Mouse (Mus musculus) midbrain, embryonic 10.5 days (tissue): Measurements from ENCODE around the gene Cpne5. TPM values are rescaled to one million over a fixed set of nuclear protein-coding genes. Genes with fewer than 3 reads are reported as not detected.
"Not testable (repeated sequence)": the region's sequence is repeated elsewhere in the genome, so short reads cannot be mapped to it uniquely, and the experiment has no call there.

Source experiments
- DNase-seq: peaks from one replicate; pipeline ENCODE4 v3.0.0-alpha.2; 2017; ENCODE audit warnings: low spot score
- H3K27ac ChIP-seq: fragments of 300-500 bp; sonication (generic); replicated peaks from 2 replicates; pipeline ENCODE4 v1.5.1; 2016; ENCODE audit warnings: mild to moderate bottlenecking
- H3K27me3 ChIP-seq: fragments of 300-500 bp; sonication (generic); 2 replicates; pipeline ENCODE4 v1.6.1; 2016; ENCODE audit warnings: low read depth, mild to moderate bottlenecking; ENCODE audit not compliant: poor library complexity, severe bottlenecking
- H3K36me3 ChIP-seq: fragments of 300-500 bp; sonication (generic); 2 replicates; pipeline ENCODE4 v1.6.1; 2016; ENCODE audit warnings: mild to moderate bottlenecking, moderate library complexity
- H3K4me1 ChIP-seq: fragments of 300-500 bp; sonication (generic); 2 replicates; pipeline ENCODE4 v1.6.1; 2016
- H3K4me3 ChIP-seq: fragments of 300-500 bp; sonication (generic); 2 replicates; pipeline ENCODE4 v1.5.1; 2016; ENCODE audit warnings: mild to moderate bottlenecking, moderate library complexity
- H3K9me3 ChIP-seq: fragments of 300-500 bp; sonication (generic); replicated peaks from 2 replicates; pipeline ENCODE4 v1.6.1; 2016; ENCODE audit warnings: mild to moderate bottlenecking
- WGBS: fragments of 180-500 bp; shearing (Covaris S2); methylation state at CpG from one replicate; pipeline ENCODE4 v1.1.7; 2016; 5-methylcytosine and 5-hydroxymethylcytosine counted together
- polyA plus RNA-seq: library from polyadenylated mRNA; unstranded; fragments of >200 nt; fragmentation: Nextera tagmentation; extraction: Ambion mirVana; gene quantifications from 2 replicates; pipeline ENCODE4 v1.2.1, GENCODE M21; 2016

Cpne5 gene
- polyA plus RNA-seq, 1 experiment from 2014 or later: 14.8 TPM

- Histone ChIP-seq H3K27ac (peak overlapping the region; percentile 46), H3K4me1 (peaks cover 26% of the 10 kb centered on the region), H3K9me3 (no peaks in the 10 kb centered on the region), H3K36me3 (no peaks in the 10 kb centered on the region), H3K4me3 (no peak overlapping the region), H3K27me3 (no peaks in the 10 kb centered on the region)
- no peak for DNase-seq
- 77% methylated on average over 6 of the region's 6 CpGs for WGBS
These were observed 101.7 kb downstream of the Cpne5 start for GRCm38 (mm10) chr17:29136236-29136635.

- WGBS: 75% methylated on average over 5 of the region's 5 CpGs
- no peak for DNase-seq
- Histone ChIP-seq H3K27me3 (no peaks in the 10 kb centered on the region), H3K4me1 (peaks cover 28% of the 10 kb centered on the region), H3K4me3 (no peak overlapping the region), H3K36me3 (no peaks in the 10 kb centered on the region), H3K9me3 (no peaks in the 10 kb centered on the region), H3K27ac (0 out of 2 replicates have a peak overlapping the region, but pooled peaks have one; percentile 6)
These were observed 102.9 kb downstream of the Cpne5 start for GRCm38 (mm10) chr17:29135066-29135465.

- no peaks in the 10 kb centered on the region for H3K27me3 ChIP-seq
- peaks cover 22% of the 10 kb centered on the region for H3K4me1 ChIP-seq
- H3K4me3 ChIP-seq: no peak overlapping the region
- no peaks in the 10 kb centered on the region for H3K36me3 ChIP-seq
- H3K27ac ChIP-seq: no peak overlapping the region
- H3K9me3 ChIP-seq: no peaks in the 10 kb centered on the region
- WGBS: 62% methylated on average over 5 of the region's 5 CpGs
- DNase-seq: no peak
These were observed 108.6 kb downstream of the Cpne5 start for GRCm38 (mm10) chr17:29129341-29129740.

- peaks cover 6% of the 10 kb centered on the region for H3K4me1 ChIP-seq
- WGBS: 95% methylated on average over 3 of the region's 3 CpGs
- H3K9me3 ChIP-seq: no peaks in the 10 kb centered on the region
- no peak overlapping the region for H3K4me3 ChIP-seq
- no peak overlapping the region for H3K27ac ChIP-seq
- no peaks in the 10 kb centered on the region for H3K27me3 ChIP-seq
- H3K36me3 ChIP-seq: no peaks in the 10 kb centered on the region
- no peak for DNase-seq
These were observed 111.4 kb downstream of the Cpne5 start for GRCm38 (mm10) chr17:29126561-29126960.

GRCm38 (mm10) chr17:29123578-29124174 is 114.3 kb downstream of the Cpne5 start:
- H3K4me1 ChIP-seq: no peaks in the 10 kb centered on the region
- H3K36me3 ChIP-seq: no peaks in the 10 kb centered on the region
- 75% methylated on average over 6 of the region's 6 CpGs for WGBS
- H3K27me3 ChIP-seq: no peaks in the 10 kb centered on the region
- no peak overlapping the region for H3K4me3 ChIP-seq
- no peaks in the 10 kb centered on the region for H3K9me3 ChIP-seq
- H3K27ac ChIP-seq: no peak overlapping the region
- no peak for DNase-seq

- 86% methylated on average over 6 of the region's 6 CpGs for WGBS
- Histone ChIP-seq H3K4me3 (no peak overlapping the region), H3K27me3 (no peaks in the 10 kb centered on the region), H3K4me1 (no peaks in the 10 kb centered on the region), H3K36me3 (no peaks in the 10 kb centered on the region), H3K9me3 (no peaks in the 10 kb centered on the region), H3K27ac (no peak overlapping the region)
- DNase-seq: no peak
These were observed 115.2 kb downstream of the Cpne5 start for GRCm38 (mm10) chr17:29122817-29123216.

- Histone ChIP-seq H3K4me1 (no peaks in the 10 kb centered on the region), H3K4me3 (no peak overlapping the region), H3K27me3 (no peaks in the 10 kb centered on the region), H3K9me3 (no peaks in the 10 kb centered on the region), H3K36me3 (no peaks in the 10 kb centered on the region), H3K27ac (no peak overlapping the region)
- WGBS: 63% methylated on average over 12 of the region's 12 CpGs
- DNase-seq: no peak
These were observed 117.3 kb downstream of the Cpne5 start for GRCm38 (mm10) chr17:29120666-29121065.

GRCm38 (mm10) chr17:29118057-29118456 is 119.9 kb downstream of the Cpne5 start:
- 78% methylated on average over 5 of the region's 5 CpGs for WGBS
- H3K27ac ChIP-seq: no peak overlapping the region
- no peaks in the 10 kb centered on the region for H3K4me1 ChIP-seq
- H3K9me3 ChIP-seq: no peaks in the 10 kb centered on the region
- no peak for DNase-seq
- H3K36me3 ChIP-seq: no peaks in the 10 kb centered on the region
- no peaks in the 10 kb centered on the region for H3K27me3 ChIP-seq
- H3K4me3 ChIP-seq: no peak overlapping the region

GRCm38 (mm10) chr17:29117006-29117648 is 120.8 kb downstream of the Cpne5 start:
- 84% methylated on average over 8 of the region's 8 CpGs for WGBS
- Histone ChIP-seq H3K36me3 (no peaks in the 10 kb centered on the region), H3K9me3 (no peaks in the 10 kb centered on the region), H3K4me1 (no peaks in the 10 kb centered on the region), H3K27ac (no peak overlapping the region), H3K27me3 (no peaks in the 10 kb centered on the region), H3K4me3 (no peak overlapping the region)
- no peak for DNase-seq

GRCm38 (mm10) chr17:29116023-29116422 is 121.9 kb downstream of the Cpne5 start:
- Histone ChIP-seq H3K4me3 (no peak overlapping the region), H3K27me3 (no peaks in the 10 kb centered on the region), H3K27ac (no peak overlapping the region), H3K36me3 (no peaks in the 10 kb centered on the region), H3K4me1 (no peaks in the 10 kb centered on the region), H3K9me3 (no peaks in the 10 kb centered on the region)
- WGBS: 79% methylated on average over 12 of the region's 12 CpGs
- DNase-seq: no peak

GRCm38 (mm10) chr17:29113591-29114352 is 124.2 kb downstream of the Cpne5 start, which contains the start of gene Rab44:
TSS of gene Rab44 (plus strand) at chr17:29114145.
- Histone ChIP-seq H3K9me3 (no peaks in the 10 kb centered on the region; the same call in 1 of the 2 replicates), H3K4me1 (no peaks in the 10 kb centered on the region), H3K36me3 (no peaks in the 10 kb centered on the region), H3K27ac (no peak within 1 kb of the TSS), H3K4me3 (no peak within 1 kb of the TSS), H3K27me3 (no peaks in the 10 kb centered on the region)
- WGBS: 96% methylated on average over 13 of the region's 13 CpGs
- DNase-seq: no peak

- no peaks in the 10 kb centered on the region for H3K4me1 ChIP-seq
- H3K27ac ChIP-seq: no peak overlapping the region
- H3K27me3 ChIP-seq: no peaks in the 10 kb centered on the region
- 93% methylated on average over 5 of the region's 5 CpGs for whole genome bisulfite sequencing
- H3K4me3 ChIP-seq: no peak overlapping the region
- no peak for DNase-seq
- H3K9me3 ChIP-seq: no peaks in the 10 kb centered on the region; the same call in 1 of the 2 replicates
- H3K36me3 ChIP-seq: no peaks in the 10 kb centered on the region
These were observed 126.6 kb downstream of the Cpne5 start for GRCm38 (mm10) chr17:29111332-29111731.

- WGBS: 90% methylated on average over 6 of the region's 6 CpGs
- H3K27ac ChIP-seq: not testable (repeated sequence)
These were observed 127.6 kb downstream of the Cpne5 start for GRCm38 (mm10) chr17:29110356-29110755.

More at GRCm38 (mm10) chr17:29110356-29110755, 127.6 kb downstream of the Cpne5 start:
- not testable (repeated sequence) for H3K36me3 ChIP-seq, H3K4me3 ChIP-seq, H3K27me3 ChIP-seq, H3K9me3 ChIP-seq, DNase-seq, H3K4me1 ChIP-seq
